ENCODE assay signal across 17 mouse cellular contexts in genomic region chr11:42575146-42575873, GRCm38 (mm10).
"Had no signal": no experiment of that assay in that cellular context is flagged by ENCODE, and none has a peak within 500 bp of the region (broad histone marks: within the 10 kb centered on the region; RNA-seq: fewer than 3 reads in every experiment).

No protein-coding gene starts in this region.

- H3K4me1 ChIP-seq: intestine, embryonic 15.5 days; kidney, embryonic 15.5 days; liver, embryonic 13.5 days; neural tube, embryonic 12.5 days had no signal

- ATAC-seq: intestine, embryonic 15.5 days had no signal

- H3K4me3 ChIP-seq: intestine, embryonic 15.5 days; kidney, embryonic 15.5 days; liver, embryonic 13.5 days; neural tube, embryonic 12.5 days had no signal

- H3K9ac ChIP-seq: intestine, embryonic 15.5 days; kidney, embryonic 15.5 days; liver, embryonic 13.5 days; neural tube, embryonic 12.5 days had no signal

- H3K9me3 ChIP-seq: intestine, embryonic 15.5 days; kidney, embryonic 15.5 days; liver, embryonic 13.5 days; neural tube, embryonic 12.5 days had no signal

- H3K27me3 ChIP-seq: intestine, embryonic 15.5 days; kidney, embryonic 15.5 days; liver, embryonic 13.5 days; neural tube, embryonic 12.5 days had no signal

- H3K4me2 ChIP-seq: intestine, embryonic 15.5 days; kidney, embryonic 15.5 days; liver, embryonic 13.5 days; midbrain, embryonic 11.5 days; neural tube, embryonic 12.5 days had no signal

- H3K27ac ChIP-seq: intestine, embryonic 15.5 days; kidney, embryonic 15.5 days; liver, embryonic 13.5 days; neural tube, embryonic 12.5 days had no signal

- H3K36me3 ChIP-seq: intestine, embryonic 15.5 days; kidney, embryonic 15.5 days; liver, embryonic 13.5 days; neural tube, embryonic 12.5 days had no signal

- DNase-seq: kidney, adult 11 months; kidney, adult 8-10 months; kidney, postnatal 10 days; kidney, postnatal 36 days; liver, embryonic 13.5 days; lung, adult 2 months; lung, postnatal 14 days; lung, postnatal 4 days; midbrain, embryonic 14.5 days; retina, postnatal 1 day; thymus, adult 2 months; thymus, postnatal 14 days; thymus, postnatal 4 days had no signal
